Mouse (Mus musculus) NIH3T3 (cell line): ENCODE measurements around the gene Scai.
"Not testable (repeated sequence)": the region's sequence is repeated elsewhere in the genome, so short reads cannot be mapped to it uniquely, and the experiment has no call there.

ENCODE experiments used
- DNase-seq: peaks from one replicate; pipeline ENCODE4 v3.0.0-alpha.2; 2012; ENCODE audit warnings: low read depth

Gene Scai

GRCm38 (mm10) chr2:39129526-39130326, 60.8 kb downstream of the Scai start:
- DNase-seq: no peak

- no peak for DNase-seq
Observed at GRCm38 (mm10) chr2:39124167-39124566, 66.4 kb downstream of the Scai start.

GRCm38 (mm10) chr2:39121137-39121536, 69.4 kb downstream of the Scai start:
- no peak for DNase-seq

- DNase-seq: no peak
Observed at GRCm38 (mm10) chr2:39116583-39116982, 74.0 kb downstream of the Scai start.

- DNase-seq: no peak
Observed at GRCm38 (mm10) chr2:39114093-39114492, 76.4 kb downstream of the Scai start.

- no peak for DNase-seq
Observed at GRCm38 (mm10) chr2:39110514-39110913, 80.0 kb downstream of the Scai start.

- DNase-seq: peak; percentile 36
Observed at GRCm38 (mm10) chr2:39109712-39110111, 80.8 kb downstream of the Scai start.

GRCm38 (mm10) chr2:39099951-39100350, 90.6 kb downstream of the Scai start:
- not testable (repeated sequence) for DNase-seq

- DNase-seq: peak; percentile 20
Observed at GRCm38 (mm10) chr2:39097993-39098392, 92.5 kb downstream of the Scai start.

- DNase-seq: peak; percentile 84
Observed at GRCm38 (mm10) chr2:39091966-39092365, 98.6 kb downstream of the Scai start.

GRCm38 (mm10) chr2:39082706-39083105, 107.8 kb downstream of the Scai start:
- DNase-seq: no peak

- DNase-seq: no peak
Observed at GRCm38 (mm10) chr2:39070666-39071065, 119.9 kb downstream of the Scai start.

GRCm38 (mm10) chr2:39069096-39069495, 121.4 kb downstream of the Scai start:
- DNase-seq: no peak

- DNase-seq: peak; percentile 96
Observed at GRCm38 (mm10) chr2:39065400-39065987, 125.0 kb downstream of the Scai start, which contains the start of gene Golga1. Gene Golga1, minus strand, starts transcription at chr2:39065541.

- DNase-seq: no peak
Observed at GRCm38 (mm10) chr2:39064687-39065399, 125.7 kb downstream of the Scai start.

- DNase-seq: no peak
Observed at GRCm38 (mm10) chr2:39048515-39048914, 142.0 kb downstream of the Scai start.

- no peak for DNase-seq
Observed at GRCm38 (mm10) chr2:39040215-39040614, 150.3 kb downstream of the Scai start.

- no peak for DNase-seq
Observed at GRCm38 (mm10) chr2:39031611-39032010, 158.9 kb downstream of the Scai start.

GRCm38 (mm10) chr2:39020004-39020403, 170.5 kb downstream of the Scai start:
- no peak for DNase-seq

GRCm38 (mm10) chr2:39016581-39016980, 174.0 kb downstream of the Scai start:
- no peak for DNase-seq
